Mouse (Mus musculus) intestine, postnatal 0 days (tissue): Measurements from ENCODE around the gene Nupr1. TPM values are rescaled to one million over a fixed set of nuclear protein-coding genes. Genes with fewer than 3 reads are reported as not detected.
A peak's percentile ranks its signal among the peaks of the same experiment; 100 is the strongest.

Experiments used
- ATAC-seq: fragments of 200-750 bp; cut with Nextera tagmentation; 2 replicates; pipeline ENCODE4 v1.8.0; 2017; ENCODE audit warnings: mild to moderate bottlenecking, moderate TSS enrichment, moderate library complexity
- H3K27ac ChIP-seq: fragments of 300-500 bp; sonication (generic); 2 replicates; pipeline ENCODE4 v1.5.1; 2014; ENCODE audit warnings: mild to moderate bottlenecking, low read depth, low read length, moderate library complexity
- H3K27me3 ChIP-seq: fragments of 300-500 bp; sonication (generic); replicated peaks from 2 replicates; pipeline ENCODE4 v1.6.1; 2014; ENCODE audit warnings: low read length, mixed read lengths; ENCODE audit not compliant: control insufficient read depth, insufficient read depth
- H3K36me3 ChIP-seq: fragments of 300-500 bp; sonication (generic); 2 replicates; pipeline ENCODE4 v1.6.1; 2014; ENCODE audit warnings: mild to moderate bottlenecking, moderate library complexity; ENCODE audit not compliant: control insufficient read depth, insufficient read depth
- H3K4me1 ChIP-seq: fragments of 300-500 bp; sonication (generic); replicated peaks from 2 replicates; pipeline ENCODE4 v1.6.1; 2014; ENCODE audit warnings: antibody characterized with exemption, low read length, mixed read lengths; ENCODE audit not compliant: control insufficient read depth, insufficient read depth
- H3K4me2 ChIP-seq: fragments of 300-500 bp; sonication (generic); replicated peaks from 2 replicates; pipeline ENCODE4 v1.6.1; 2014; ENCODE audit warnings: low read depth, mild to moderate bottlenecking, moderate library complexity
- H3K4me3 ChIP-seq: fragments of 300-500 bp; sonication (generic); 2 replicates; pipeline ENCODE4 v1.5.1; 2014; ENCODE audit warnings: low read depth, low read length
- H3K9ac ChIP-seq: fragments of 300-500 bp; sonication (generic); 2 replicates; pipeline ENCODE4 v1.6.1; 2014; ENCODE audit warnings: mild to moderate bottlenecking, low read depth, low read length
- H3K9me3 ChIP-seq: fragments of 300-500 bp; sonication (generic); 2 replicates; pipeline ENCODE4 v1.6.1; 2016; ENCODE audit warnings: mixed run types; ENCODE audit not compliant: control insufficient read depth
- CTCF ChIP-seq: sonication (generic); IDR thresholded peaks from 2 replicates; pipeline ENCODE4 v1.5.1; 2016; ENCODE audit warnings: low read depth, mild to moderate bottlenecking, control low read depth, antibody characterized with exemption, moderate library complexity
- WGBS: fragments of 180-500 bp; shearing (Covaris S2); extraction: QIAGEN DNeasy Blood & Tissue Kit; methylation state at CpG from one replicate; pipeline ENCODE4 v1.1.7; 2014; 5-methylcytosine and 5-hydroxymethylcytosine counted together
- polyA plus RNA-seq: library from polyadenylated mRNA; unstranded; fragments of >200 nt; fragmentation: Nextera tagmentation; extraction: Ambion mirVana; gene quantifications from 2 replicates; pipeline ENCODE4 v1.2.1, GENCODE M21; 2015

Gene Nupr1
- polyA plus RNA-seq, 1 experiment from 2014 or later, result 30.8 TPM

DNA sequence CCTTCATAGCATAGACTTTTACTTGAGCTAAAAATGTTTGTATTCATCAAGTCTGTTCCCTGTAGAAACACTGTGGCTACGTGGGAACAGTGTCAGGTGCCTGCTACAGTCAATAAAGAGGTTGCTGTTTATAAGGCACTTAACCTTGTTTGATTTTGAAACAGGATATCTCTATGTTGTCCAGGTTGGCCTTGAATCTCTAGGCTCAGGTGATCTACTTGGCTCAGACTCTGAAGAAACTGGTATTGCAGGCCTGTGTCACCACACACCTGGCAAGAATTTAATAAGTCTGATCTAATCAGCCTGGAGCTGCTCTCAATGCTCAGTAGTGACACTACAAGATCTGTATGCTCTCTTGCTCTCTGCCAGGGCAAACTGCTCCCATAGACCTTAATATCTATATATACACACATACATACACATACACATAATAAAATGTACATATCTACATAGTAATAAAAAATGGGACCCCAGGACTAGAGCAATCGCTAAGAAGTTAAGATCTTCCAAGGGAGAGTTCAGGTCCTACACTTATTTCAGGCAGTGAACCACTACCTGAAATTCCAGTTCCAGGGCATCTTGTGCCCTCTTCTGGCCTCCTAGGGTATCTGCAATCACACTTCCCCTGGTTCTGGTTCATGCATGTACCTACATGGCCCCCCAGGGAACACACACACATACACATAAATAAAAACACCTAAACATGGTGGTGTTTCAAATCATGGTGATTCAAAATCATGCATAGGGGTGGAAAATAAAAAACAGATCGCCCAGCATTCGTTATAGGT, 6.3 kb upstream of the Nupr1 start:
- no peaks in the 10 kb centered on the region for H3K9me3 ChIP-seq
- H3K4me2 ChIP-seq, result no peak overlapping the region
- TF ChIP-seq CTCF, result peak; percentile 87
- H3K4me3 ChIP-seq, result no peak overlapping the region
- peak; percentile 68 for ATAC-seq
- H3K27ac ChIP-seq, result peak overlapping the region; percentile 15; the same call in 1 of the 2 replicates
- WGBS, result 12% methylated on average over 4 of the region's 4 CpGs
- 0 out of 2 replicates have a peak, but pooled peaks cover 2% of the 10 kb centered on the region for H3K4me1 ChIP-seq
- no peaks in the 10 kb centered on the region for H3K36me3 ChIP-seq
- no peak overlapping the region for H3K9ac ChIP-seq
- no peaks in the 10 kb centered on the region for H3K27me3 ChIP-seq

DNA sequence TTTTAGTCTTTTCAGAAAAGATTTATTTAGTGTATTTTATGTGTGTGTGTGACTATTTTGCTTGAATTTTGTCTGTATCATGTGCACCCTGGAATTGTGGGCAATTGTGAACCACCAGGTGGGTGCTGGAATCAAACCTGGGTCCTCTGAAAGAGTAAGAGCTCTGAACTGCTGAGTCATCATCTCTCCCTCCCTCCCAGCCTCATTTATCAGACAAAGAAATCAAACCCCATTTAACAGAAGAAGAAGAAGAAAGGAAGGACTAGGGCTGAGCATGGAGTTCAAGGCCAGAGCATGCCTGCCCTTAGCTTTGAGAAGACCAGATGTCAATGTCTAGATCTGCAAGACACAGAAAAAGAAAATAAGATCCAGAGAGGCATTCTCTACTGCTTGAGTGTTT, 4.7 kb upstream of the Nupr1 start:
- no peak for TF ChIP-seq CTCF
- no peaks in the 10 kb centered on the region for H3K36me3 ChIP-seq
- H3K27me3 ChIP-seq, result no peaks in the 10 kb centered on the region
- H3K9me3 ChIP-seq, result no peaks in the 10 kb centered on the region
- H3K4me1 ChIP-seq, result 0 out of 2 replicates have a peak, but pooled peaks cover 2% of the 10 kb centered on the region
- no peak overlapping the region for H3K27ac ChIP-seq
- H3K9ac ChIP-seq, result no peak overlapping the region
- ATAC-seq, result no peak
- H3K4me2 ChIP-seq, result no peak overlapping the region
- H3K4me3 ChIP-seq, result no peak overlapping the region

DNA sequence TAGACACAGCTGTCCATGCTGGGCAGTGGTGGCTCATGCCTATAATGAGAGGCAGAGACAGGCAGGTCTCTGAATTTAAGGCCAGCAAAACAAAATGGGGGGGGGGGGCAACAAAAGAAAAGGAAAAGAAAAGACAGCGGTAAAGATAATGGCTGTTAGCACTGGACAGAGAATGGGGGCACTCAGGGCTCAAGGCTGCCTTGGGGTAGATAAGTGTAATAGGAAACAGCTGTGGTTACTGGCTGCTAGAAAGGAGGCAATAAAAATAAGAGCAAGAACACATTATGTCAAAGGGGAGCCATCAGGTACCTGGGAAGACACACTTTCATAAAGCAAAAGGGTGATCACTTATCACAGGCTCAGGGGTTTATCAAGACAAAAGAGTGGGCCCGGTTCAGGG, 1.8 kb upstream of the Nupr1 start:
- H3K9me3 ChIP-seq, result no peaks in the 10 kb centered on the region
- H3K4me1 ChIP-seq, result 0 out of 2 replicates have a peak, but pooled peaks cover 2% of the 10 kb centered on the region
- H3K4me3 ChIP-seq, result no peak overlapping the region
- WGBS, result 65% methylated on average over 2 of the region's 2 CpGs
- TF ChIP-seq CTCF, result no peak
- no peaks in the 10 kb centered on the region for H3K27me3 ChIP-seq
- no peak overlapping the region for H3K9ac ChIP-seq
- no peak for ATAC-seq
- H3K4me2 ChIP-seq, result no peak overlapping the region
- no peak overlapping the region for H3K27ac ChIP-seq
- H3K36me3 ChIP-seq, result no peaks in the 10 kb centered on the region

DNA sequence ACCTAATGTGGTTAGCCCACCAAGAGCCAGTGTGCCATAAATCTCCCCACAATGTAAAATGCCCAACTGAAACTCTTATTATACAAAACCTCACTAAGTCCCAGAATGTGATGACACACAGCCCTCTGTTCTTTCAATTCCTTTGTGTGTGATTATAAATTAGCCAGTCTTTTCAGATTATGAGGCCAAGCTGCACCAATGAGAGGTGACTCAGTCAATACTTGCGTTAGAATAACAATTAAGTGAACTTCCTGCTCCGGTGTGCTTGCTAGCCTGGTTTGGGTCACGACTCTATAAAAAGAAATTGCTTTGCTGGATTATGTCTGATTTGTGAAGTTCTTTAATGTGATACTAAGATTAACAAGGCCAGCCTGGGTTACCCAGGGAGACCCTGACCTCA, 746 bp downstream of the Nupr1 start:
- H3K4me2 ChIP-seq, result no peak overlapping the region
- peak; percentile 65 for ATAC-seq
- H3K27ac ChIP-seq, result peak overlapping the region; percentile 31; the same call in 1 of the 2 replicates
- no peak overlapping the region for H3K9ac ChIP-seq
- 19% methylated on average over 3 of the region's 3 CpGs for WGBS
- TF ChIP-seq CTCF, result no peak
- H3K9me3 ChIP-seq, result no peaks in the 10 kb centered on the region
- no peaks in the 10 kb centered on the region for H3K36me3 ChIP-seq
- no peak overlapping the region for H3K4me3 ChIP-seq
- H3K4me1 ChIP-seq, result no peaks in the 10 kb centered on the region; the same call in 1 of the 2 replicates
- H3K27me3 ChIP-seq, result no peaks in the 10 kb centered on the region

GRCm38 (mm10) chr7:126628111-126628510, 2.5 kb downstream of the Nupr1 start:
- no peak for ATAC-seq
- Histone ChIP-seq H3K9ac (no peak overlapping the region), H3K4me3 (no peak overlapping the region), H3K36me3 (no peaks in the 10 kb centered on the region), H3K4me1 (no peaks in the 10 kb centered on the region; the same call in 1 of the 2 replicates), H3K4me2 (no peak overlapping the region), H3K27ac (peak overlapping the region; percentile 50), H3K27me3 (no peaks in the 10 kb centered on the region), H3K9me3 (no peaks in the 10 kb centered on the region)
- 56% methylated on average over 6 of the region's 6 CpGs for WGBS
- TF ChIP-seq CTCF, result no peak

DNA sequence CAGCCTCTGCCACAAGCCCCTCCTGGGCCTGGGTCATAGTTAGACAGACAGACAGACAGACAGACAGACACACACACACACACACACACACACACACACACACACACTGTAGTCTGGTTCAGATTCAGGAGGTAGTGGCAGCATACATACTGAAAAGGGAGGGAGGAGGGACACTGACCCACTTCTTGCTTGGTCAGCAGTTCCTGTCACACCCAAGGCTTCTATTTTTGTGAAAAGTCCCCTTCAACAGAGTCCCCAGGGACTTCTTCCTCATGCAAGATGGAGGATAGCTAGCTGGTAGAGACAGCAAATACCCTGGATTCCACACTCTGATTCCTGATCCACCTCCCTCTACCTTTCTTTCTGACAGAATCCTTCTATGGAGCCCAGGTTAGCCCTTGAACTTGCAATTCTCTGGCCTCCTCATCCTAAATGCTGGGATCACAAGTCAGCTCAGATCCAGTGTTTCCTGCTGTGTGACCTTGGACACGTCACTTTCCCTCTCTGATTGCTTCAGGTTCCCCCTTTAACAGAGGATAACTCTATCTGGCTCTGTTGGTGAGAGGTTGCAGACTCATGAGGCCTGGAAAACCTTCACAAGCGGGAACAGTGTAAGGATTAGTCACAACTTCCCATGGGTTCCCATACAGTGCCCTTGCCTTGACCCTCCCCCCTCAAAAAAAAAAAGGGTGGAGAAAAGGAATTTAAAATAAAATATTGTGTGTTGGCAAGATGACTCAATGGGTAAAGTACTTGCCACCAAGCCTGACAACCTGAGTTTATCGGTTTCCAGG, 4.7 kb downstream of the Nupr1 start:
- Histone ChIP-seq H3K4me3 (no peak overlapping the region), H3K27me3 (no peaks in the 10 kb centered on the region), H3K36me3 (no peaks in the 10 kb centered on the region), H3K27ac (no peak overlapping the region), H3K4me2 (no peak overlapping the region), H3K9ac (no peak overlapping the region), H3K4me1 (no peaks in the 10 kb centered on the region; the same call in 1 of the 2 replicates), H3K9me3 (no peaks in the 10 kb centered on the region)
- WGBS, result 79% methylated on average over 3 of the region's 3 CpGs
- no peak for ATAC-seq
- TF ChIP-seq CTCF, result no peak
